In genomic region chr9:13323612-13324011, GRCm38 (mm10) we compare ENCODE assay signal across 9 mouse cellular contexts. TPM values are rescaled to one million over a fixed set of nuclear protein-coding genes. Genes with fewer than 3 reads are reported as not detected.
DNase-seq lines count a peak whose midpoint lies in the region; ATAC-seq and TF ChIP-seq lines count a peak whose summit lies in the region.
"Had no signal": no experiment of that assay in that cellular context is flagged by ENCODE, and none has a peak within 500 bp of the region (broad histone marks: within the 10 kb centered on the region; RNA-seq: fewer than 3 reads in every experiment).

No protein-coding gene starts in this region.

- H3K4me2 ChIP-seq in embryonic facial prominence, embryonic 12.5 days (replicated peaks) = no peak overlapping the region
- no peak overlapping the region for H3K4me2 ChIP-seq in limb, embryonic 12.5 days
- no peak overlapping the region for H3K4me2 ChIP-seq in stomach, postnatal 0 days (replicated peaks; ENCODE audit: low read depth)

- intact Hi-C loops in left cerebral cortex, adult 2 months (cut with DNase I) = no loop called here

- DNase-seq in lung, adult 18-20 months = peak; percentile 55 to 63
- no peak for DNase-seq in lung, postnatal 14 days
- no peak for DNase-seq in stomach, postnatal 0 days (ENCODE audit: low spot score)
- DNase-seq in cerebellum, adult 9-11 months = no peak
- DNase-seq in left cerebral cortex, adult 2 months (ENCODE audit: extremely low spot score in 1 of 2, low spot score in 2 of 2) = no peak
- DNase-seq in right cerebral cortex, postnatal 10 days (ENCODE audit: low spot score in 2 of 2) = no peak

- no peaks in the 10 kb centered on the region for H3K36me3 ChIP-seq in embryonic facial prominence, embryonic 12.5 days
- H3K36me3 ChIP-seq in limb, embryonic 12.5 days = no peaks in the 10 kb centered on the region
- H3K36me3 ChIP-seq in stomach, postnatal 0 days (ENCODE audit: control insufficient read depth, insufficient read depth, low read length) = no peaks in the 10 kb centered on the region

- no peak overlapping the region for H3K4me3 ChIP-seq in embryonic facial prominence, embryonic 12.5 days
- H3K4me3 ChIP-seq in limb, embryonic 12.5 days (replicated peaks) = no peak overlapping the region
- no peak overlapping the region for H3K4me3 ChIP-seq in stomach, postnatal 0 days (ENCODE audit: low read depth, low read length)
- no peak overlapping the region for H3K4me3 ChIP-seq in left cerebral cortex, adult 2 months

- no peak for TF ChIP-seq EP300 in stomach, postnatal 0 days (optimal IDR thresholded peaks at IDR 0.05)

- peaks cover 7% of the 10 kb centered on the region; the same call in 1 of the 2 replicates for H3K4me1 ChIP-seq in embryonic facial prominence, embryonic 12.5 days
- H3K4me1 ChIP-seq in limb, embryonic 12.5 days (replicated peaks) = peaks cover 25% of the 10 kb centered on the region
- peaks cover 5% of the 10 kb centered on the region for H3K4me1 ChIP-seq in stomach, postnatal 0 days (replicated peaks; ENCODE audit: control insufficient read depth, insufficient read depth)

- no peak overlapping the region for H3K9ac ChIP-seq in embryonic facial prominence, embryonic 12.5 days
- H3K9ac ChIP-seq in limb, embryonic 12.5 days (replicated peaks) = no peak overlapping the region
- no peak overlapping the region for H3K9ac ChIP-seq in stomach, postnatal 0 days (ENCODE audit: low read length)
- H3K9ac ChIP-seq: liver, embryonic 14.5 days had no signal

- 14% methylated on average over 1 of the region's 1 CpGs for WGBS in embryonic facial prominence, embryonic 12.5 days
- 23% methylated on average over 1 of the region's 1 CpGs for WGBS in limb, embryonic 12.5 days
- WGBS in stomach, postnatal 0 days = 15% methylated on average over 1 of the region's 1 CpGs

- no peaks in the 10 kb centered on the region for H3K9me3 ChIP-seq in embryonic facial prominence, embryonic 12.5 days
- no peaks in the 10 kb centered on the region for H3K9me3 ChIP-seq in limb, embryonic 12.5 days
- no peaks in the 10 kb centered on the region for H3K9me3 ChIP-seq in stomach, postnatal 0 days (ENCODE audit: control insufficient read depth, low read length)

- peak overlapping the region; percentile 55 for H3K27ac ChIP-seq in embryonic facial prominence, embryonic 12.5 days
- peak overlapping the region; percentile 50 for H3K27ac ChIP-seq in limb, embryonic 12.5 days
- H3K27ac ChIP-seq in stomach, postnatal 0 days (replicated peaks) = peak overlapping the region; percentile 19
- H3K27ac ChIP-seq in left cerebral cortex, adult 2 months = no peak overlapping the region
- H3K27ac ChIP-seq: liver, embryonic 14.5 days had no signal

- TF ChIP-seq CTCF in stomach, postnatal 0 days (IDR thresholded peaks at IDR 0.05; ENCODE audit: low read depth) = no peak
- TF ChIP-seq CTCF in left cerebral cortex, adult 2 months (IDR thresholded peaks at IDR 0.05) = no peak

- no peak for ATAC-seq in embryonic facial prominence, embryonic 12.5 days (ENCODE audit: insufficient number of reproducible peaks, insufficient read depth, low FRiP score, low TSS enrichment)
- no peak for ATAC-seq in limb, embryonic 12.5 days (ENCODE audit: insufficient number of reproducible peaks, insufficient read depth, low FRiP score, low TSS enrichment, low read depth)
- ATAC-seq in stomach, postnatal 0 days (ENCODE audit: low FRiP score, low TSS enrichment) = peak; percentile 67

- H3K27me3 ChIP-seq in embryonic facial prominence, embryonic 12.5 days = no peaks in the 10 kb centered on the region
- no peaks in the 10 kb centered on the region for H3K27me3 ChIP-seq in limb, embryonic 12.5 days
- no peaks in the 10 kb centered on the region for H3K27me3 ChIP-seq in stomach, postnatal 0 days (ENCODE audit: control insufficient read depth, insufficient read depth, low read length)

RNA-seq across cellular contexts. Expression of gene Maml2, which starts 25.9 kb away (rescaled TPM):
- polyA plus RNA-seq in embryonic facial prominence, embryonic 12.5 days (2016; fragmentation: Nextera tagmentation; extraction: Ambion mirVana) = 12.9 and 13.6 TPM in 2 replicates
- polyA plus RNA-seq in limb, embryonic 12.5 days (2016; fragmentation: Nextera tagmentation; extraction: Ambion mirVana) = 12.2 and 12.5 TPM in 2 replicates
- polyA plus RNA-seq in stomach, postnatal 0 days (2015; fragmentation: Nextera tagmentation; extraction: Ambion mirVana) = 4.0 and 4.3 TPM in 2 replicates
- 1 to 10 TPM; 7.1 to 7.2 TPM for total RNA-seq in left cerebral cortex, adult 2 months (2021)

Comparison
In these comparisons a context has a peak if more than half of its experiments do, and no peak if none do; other contexts are left out.
1. DNase-seq: peak in lung, adult 18-20 months (2 of 2); none in lung, postnatal 14 days (single experiment), stomach, postnatal 0 days (single experiment), cerebellum, adult 9-11 months (single experiment), left cerebral cortex, adult 2 months (0 of 2) and right cerebral cortex, postnatal 10 days (0 of 2).